Mouse (Mus musculus): ENCODE data around the gene Nebl. TPM values are rescaled to one million over a fixed set of nuclear protein-coding genes. Genes with fewer than 3 reads are reported as not detected.

The Nebl gene
- 100 to 1,000 TPM; 304 to 335 TPM for total RNA-seq (2021)
- 152 and 258 TPM in 2 replicates for polyA plus RNA-seq (2012; rRNA removed)
- long read RNA-seq, partial matches to known transcripts = 14 of 79 reads
- long read RNA-seq, other reads (novel, unspliced or antisense) = 63 of 79 reads

DNA sequence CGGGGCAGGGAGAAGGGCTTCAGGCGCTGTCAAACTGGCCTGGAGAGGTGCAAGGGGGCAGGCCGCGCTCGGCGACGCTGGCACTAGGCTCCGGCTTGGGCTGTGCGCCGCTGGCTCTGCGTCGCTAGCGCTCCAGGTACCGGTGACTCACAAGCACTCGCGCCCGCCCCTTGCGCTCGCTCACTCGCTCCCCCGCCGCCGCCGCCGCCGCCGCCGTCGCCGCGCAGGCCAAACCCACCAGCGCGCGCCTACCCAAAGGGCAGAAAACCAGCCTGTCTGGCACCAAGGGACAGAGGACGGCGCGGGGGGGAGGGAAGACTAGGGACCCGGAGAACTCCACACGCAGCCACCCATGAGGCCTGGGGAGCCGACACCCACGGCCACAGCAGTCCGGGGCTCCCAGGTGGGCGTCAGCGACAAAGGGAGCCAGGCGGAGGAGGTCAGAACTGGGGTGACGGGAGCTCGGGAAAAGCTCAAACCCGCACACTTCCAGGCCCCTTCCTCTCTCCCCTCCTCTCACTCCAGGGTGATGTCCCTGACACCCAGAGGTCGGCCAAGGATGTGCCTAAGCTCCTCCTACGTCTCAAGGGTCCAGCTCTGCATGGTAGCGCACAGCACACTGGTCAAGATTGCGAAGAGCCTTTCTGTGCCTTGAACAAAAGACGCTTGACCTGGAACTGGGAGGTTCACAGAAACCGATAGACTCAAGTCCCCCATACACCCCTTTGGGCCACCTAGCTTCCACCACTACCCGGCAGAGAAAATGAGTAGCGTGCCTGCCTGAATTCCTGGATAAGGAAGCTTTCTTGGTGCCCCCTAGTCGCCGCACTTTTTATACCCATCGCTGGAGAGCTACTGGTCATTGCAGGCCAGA is at the start of gene Nebl:
TSS of gene Nebl (minus strand) at position 508 of the 874 bp plus-strand sequence.
- peak within 1 kb of the TSS; percentile 54 for H3K4me3 ChIP-seq
- DNase-seq = peak; percentile 49 to 55
- intact Hi-C loops (cut with DNase I) = no loop called here
- no peaks in the 10 kb centered on the region for H3K36me3 ChIP-seq (ENCODE audit: control insufficient read depth, insufficient read depth, low read length)
- no peaks in the 10 kb centered on the region; the same call in 1 of the 2 replicates for H3K4me1 ChIP-seq (ENCODE audit: control insufficient read depth, insufficient read depth, low read length)
- H3K27ac ChIP-seq = peak within 1 kb of the TSS; percentile 24
- TF ChIP-seq EP300 (IDR thresholded peaks at IDR 0.05; ENCODE audit: insufficient read depth, low read depth, low read length) = no peak
- TF ChIP-seq POLR2A (IDR thresholded peaks at IDR 0.05; ENCODE audit: insufficient read depth, low read depth, low read length) = no peak
- TF ChIP-seq CTCF (IDR thresholded peaks at IDR 0.05) = no peak
- 2% methylated on average over 56 of the region's 59 CpGs for WGBS
- H3K9ac ChIP-seq (ENCODE audit: low read depth, low read length) = peak within 1 kb of the TSS; percentile 73
- peaks cover 11% of the 10 kb centered on the region for H3K27me3 ChIP-seq (ENCODE audit: control insufficient read depth, insufficient read depth, low read length)
- no peaks in the 10 kb centered on the region for H3K79me2 ChIP-seq (replicated peaks; ENCODE audit: control insufficient read depth, insufficient read depth, low read length)

DNA sequence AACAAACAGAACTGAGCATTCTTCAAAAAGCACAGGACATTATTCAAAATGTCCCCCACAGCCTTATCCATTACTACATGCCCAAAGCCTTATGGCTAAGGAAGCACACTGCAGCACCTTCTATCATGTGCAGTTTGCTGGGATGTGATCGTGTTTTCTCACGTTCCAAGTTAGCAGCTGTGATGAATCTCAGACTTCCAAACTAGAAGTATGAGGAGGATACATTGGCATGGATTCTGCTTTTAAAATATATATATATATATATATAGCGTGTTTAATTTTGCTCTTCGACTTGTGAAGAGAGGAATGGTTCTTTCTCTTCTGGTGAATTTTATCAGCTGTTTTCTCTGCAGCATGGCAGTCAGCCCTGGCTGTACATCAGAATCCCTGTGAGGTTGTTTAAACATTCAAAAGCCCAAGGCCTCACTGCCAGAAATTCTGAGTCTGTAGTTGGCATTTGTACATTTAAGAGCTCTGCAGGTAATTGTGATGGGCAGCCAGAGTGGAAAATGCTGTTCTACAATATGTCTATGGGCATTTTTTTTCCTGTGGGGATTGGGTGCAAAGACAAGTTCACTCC is 39.1 kb upstream of the Nebl start:
- no peak overlapping the region for H3K27ac ChIP-seq
- TF ChIP-seq CTCF (IDR thresholded peaks at IDR 0.05) (no peak), POLR2A (IDR thresholded peaks at IDR 0.05; ENCODE audit: insufficient read depth, low read depth, low read length) (no peak), EP300 (IDR thresholded peaks at IDR 0.05; ENCODE audit: insufficient read depth, low read depth, low read length) (no peak)
- 74% methylated on average over 4 of the region's 4 CpGs for WGBS
- H3K79me2 ChIP-seq (replicated peaks; ENCODE audit: control insufficient read depth, insufficient read depth, low read length) = no peaks in the 10 kb centered on the region
- no peak overlapping the region for H3K4me3 ChIP-seq
- intact Hi-C loops (cut with DNase I) = no loop called here
- no peaks in the 10 kb centered on the region for H3K27me3 ChIP-seq (ENCODE audit: control insufficient read depth, insufficient read depth, low read length)
- H3K9ac ChIP-seq (ENCODE audit: low read depth, low read length) = no peak overlapping the region
- H3K4me1 ChIP-seq (ENCODE audit: control insufficient read depth, insufficient read depth, low read length) = no peaks in the 10 kb centered on the region
- H3K36me3 ChIP-seq (ENCODE audit: control insufficient read depth, insufficient read depth, low read length) = no peaks in the 10 kb centered on the region
- DNase-seq = no peak

DNA sequence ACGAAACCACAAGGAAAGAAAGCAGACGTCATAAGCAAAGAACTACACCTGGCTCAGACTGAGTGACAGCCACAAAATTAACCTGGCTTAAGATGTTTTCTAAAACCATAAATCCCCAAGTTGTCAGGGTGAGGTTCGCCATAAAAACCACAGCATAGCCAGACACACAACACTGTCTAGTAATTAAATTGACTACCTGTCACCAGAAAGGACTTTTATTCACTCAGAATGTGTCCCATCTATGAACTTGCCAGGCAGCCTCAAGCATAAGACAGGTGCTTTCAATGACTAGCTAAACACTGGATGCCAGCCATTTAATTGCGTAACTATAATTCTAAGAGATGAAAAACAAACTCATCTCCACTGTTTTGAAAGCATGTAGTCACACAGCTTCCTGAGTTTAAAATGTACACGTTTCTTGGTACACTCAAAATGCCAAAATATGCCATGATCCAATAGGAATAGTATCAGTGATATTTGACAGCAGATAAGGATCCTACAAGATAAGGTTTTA is 38.0 kb upstream of the Nebl start:
- H3K9ac ChIP-seq (ENCODE audit: low read depth, low read length) = no peak overlapping the region
- WGBS = 76% methylated on average over 5 of the region's 5 CpGs
- no peak overlapping the region for H3K4me3 ChIP-seq
- H3K27ac ChIP-seq = no peak overlapping the region
- intact Hi-C loops (cut with DNase I) = no loop called here
- DNase-seq = no peak
- TF ChIP-seq EP300 (IDR thresholded peaks at IDR 0.05; ENCODE audit: insufficient read depth, low read depth, low read length) (no peak), CTCF (IDR thresholded peaks at IDR 0.05) (no peak), POLR2A (IDR thresholded peaks at IDR 0.05; ENCODE audit: insufficient read depth, low read depth, low read length) (no peak)
- no peaks in the 10 kb centered on the region for H3K27me3 ChIP-seq (ENCODE audit: control insufficient read depth, insufficient read depth, low read length)
- no peaks in the 10 kb centered on the region for H3K36me3 ChIP-seq (ENCODE audit: control insufficient read depth, insufficient read depth, low read length)
- H3K79me2 ChIP-seq (replicated peaks; ENCODE audit: control insufficient read depth, insufficient read depth, low read length) = no peaks in the 10 kb centered on the region
- no peaks in the 10 kb centered on the region for H3K4me1 ChIP-seq (ENCODE audit: control insufficient read depth, insufficient read depth, low read length)

DNA sequence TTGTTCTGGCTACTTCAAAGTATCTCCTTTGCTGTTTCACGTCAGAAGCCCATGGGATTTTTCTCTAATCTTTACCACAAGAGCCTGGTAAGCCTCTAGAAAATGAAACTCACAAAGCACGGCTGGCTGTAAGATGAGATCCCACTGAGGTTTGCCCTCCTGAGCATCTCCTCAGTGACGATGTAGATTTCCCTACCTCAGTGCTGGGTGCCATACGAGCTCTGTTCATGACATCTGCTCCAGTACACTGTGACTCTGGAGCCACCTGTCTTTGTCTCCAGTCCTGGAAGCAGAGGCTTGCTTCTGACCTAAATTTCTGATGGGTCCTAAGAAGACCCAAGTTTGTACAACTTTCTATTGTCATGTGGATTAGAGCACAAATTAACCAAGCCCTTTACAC is 25.0 kb upstream of the Nebl start:
- 62% methylated on average over 4 of the region's 4 CpGs for WGBS
- no peak overlapping the region for H3K27ac ChIP-seq
- no peaks in the 10 kb centered on the region for H3K27me3 ChIP-seq (ENCODE audit: control insufficient read depth, insufficient read depth, low read length)
- H3K4me1 ChIP-seq (ENCODE audit: control insufficient read depth, insufficient read depth, low read length) = no peaks in the 10 kb centered on the region
- DNase-seq = no peak
- H3K36me3 ChIP-seq (ENCODE audit: control insufficient read depth, insufficient read depth, low read length) = no peaks in the 10 kb centered on the region
- H3K4me3 ChIP-seq = no peak overlapping the region
- H3K79me2 ChIP-seq (replicated peaks; ENCODE audit: control insufficient read depth, insufficient read depth, low read length) = no peaks in the 10 kb centered on the region
- intact Hi-C loops (cut with DNase I) = no loop called here
- no peak overlapping the region for H3K9ac ChIP-seq (ENCODE audit: low read depth, low read length)
- no peak for TF ChIP-seq CTCF (IDR thresholded peaks at IDR 0.05)
- no peak for TF ChIP-seq EP300 (IDR thresholded peaks at IDR 0.05; ENCODE audit: insufficient read depth, low read depth, low read length)
- no peak for TF ChIP-seq POLR2A (IDR thresholded peaks at IDR 0.05; ENCODE audit: insufficient read depth, low read depth, low read length)

DNA sequence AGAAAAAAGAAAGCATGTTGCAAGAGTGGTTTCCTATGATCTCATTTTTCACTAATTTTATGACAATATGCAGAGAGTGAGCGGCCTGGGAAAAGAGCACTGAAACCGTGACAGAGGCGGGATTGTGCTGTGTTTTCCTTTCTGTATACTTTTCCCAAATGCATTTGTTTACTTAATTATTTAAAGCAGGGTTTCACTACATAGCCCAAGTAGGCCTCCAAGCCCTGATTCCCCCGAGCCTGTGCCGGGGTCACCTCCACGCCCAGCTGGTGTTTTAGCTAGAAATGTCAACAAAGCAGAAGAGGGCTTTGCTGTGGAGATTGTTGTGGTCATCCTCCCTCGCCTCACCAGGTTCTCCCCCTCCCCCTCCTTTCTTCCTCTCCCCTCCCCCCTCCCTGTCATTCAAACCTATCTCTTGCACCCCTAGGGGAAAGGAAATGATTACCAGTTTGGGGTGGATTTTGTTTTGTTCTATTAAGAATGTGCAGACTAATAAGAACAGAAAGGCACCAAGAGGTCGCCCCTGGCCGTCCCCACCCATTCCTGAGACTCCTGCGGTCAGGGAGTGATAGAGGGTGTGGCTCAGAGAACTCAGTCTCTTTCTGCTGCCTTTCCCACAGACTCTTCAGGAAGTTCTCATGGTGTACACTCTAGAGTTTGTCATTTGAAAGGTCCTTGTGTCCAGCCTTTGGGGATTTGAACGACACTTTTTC is 10.9 kb upstream of the Nebl start:
- no peak for DNase-seq
- intact Hi-C loops (cut with DNase I) = no loop called here
- 32% methylated on average over 11 of the region's 11 CpGs for WGBS
- Histone ChIP-seq H3K9ac (ENCODE audit: low read depth, low read length) (no peak overlapping the region), H3K27me3 (ENCODE audit: control insufficient read depth, insufficient read depth, low read length) (no peaks in the 10 kb centered on the region), H3K79me2 (replicated peaks; ENCODE audit: control insufficient read depth, insufficient read depth, low read length) (no peaks in the 10 kb centered on the region), H3K36me3 (ENCODE audit: control insufficient read depth, insufficient read depth, low read length) (no peaks in the 10 kb centered on the region), H3K4me3 (peak overlapping the region; percentile 9; the same call in 1 of the 2 replicates), H3K4me1 (ENCODE audit: control insufficient read depth, insufficient read depth, low read length) (peaks cover 1% of the 10 kb centered on the region; the same call in 1 of the 2 replicates), H3K27ac (no peak overlapping the region; the same call in 1 of the 2 replicates)
- TF ChIP-seq POLR2A (IDR thresholded peaks at IDR 0.05; ENCODE audit: insufficient read depth, low read depth, low read length) (no peak), CTCF (IDR thresholded peaks at IDR 0.05) (no peak), EP300 (IDR thresholded peaks at IDR 0.05; ENCODE audit: insufficient read depth, low read depth, low read length) (no peak)

All from heart, adult 2 months (tissue).